Mouse (Mus musculus): ENCODE data around the gene Slc35b1.

Slc35b1 gene

DNA sequence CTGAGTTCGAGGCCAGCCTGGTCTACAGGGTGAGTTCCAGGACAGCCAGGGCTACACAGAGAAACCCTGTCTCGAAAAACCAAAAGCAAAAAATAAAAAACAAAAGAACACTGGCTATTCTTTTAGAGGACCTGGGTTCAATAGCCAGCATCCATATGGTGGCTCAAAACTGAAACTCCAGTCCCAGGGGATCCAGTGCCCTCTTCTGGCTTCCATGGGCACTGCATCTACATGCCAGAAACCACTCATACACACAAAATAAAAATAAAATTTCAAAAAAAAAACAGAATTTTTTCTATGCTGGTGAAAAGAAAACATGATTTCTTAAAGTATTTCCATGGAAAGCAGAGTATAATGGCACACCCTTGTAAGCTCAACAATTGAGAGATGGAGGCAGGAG, 47.7 kb downstream of the Slc35b1 start:
- no peak for DNase-seq (ENCODE audit: low read depth)

Measured in fibroblast of lung, adult 2 months (primary cell).